Mouse (Mus musculus) frontal cortex, postnatal 25 days (tissue): ENCODE measurements at regions not wholly inside any gene's neighbourhood (a gene's known extent, or its start where the extent isn't known, plus 50 kb on each side); places are given as distances from the start of the nearest gene placed in this dataset.
"Not testable (repeated sequence)": the region's sequence is repeated elsewhere in the genome, so short reads cannot be mapped to it uniquely, and the experiment has no call there.

Source experiments
- DNase-seq, 2 experiments: peaks; one replicate each; pipeline ENCODE4 v3.0.0; 2022; ENCODE audit warnings: low spot score in 2 of 2

DNA sequence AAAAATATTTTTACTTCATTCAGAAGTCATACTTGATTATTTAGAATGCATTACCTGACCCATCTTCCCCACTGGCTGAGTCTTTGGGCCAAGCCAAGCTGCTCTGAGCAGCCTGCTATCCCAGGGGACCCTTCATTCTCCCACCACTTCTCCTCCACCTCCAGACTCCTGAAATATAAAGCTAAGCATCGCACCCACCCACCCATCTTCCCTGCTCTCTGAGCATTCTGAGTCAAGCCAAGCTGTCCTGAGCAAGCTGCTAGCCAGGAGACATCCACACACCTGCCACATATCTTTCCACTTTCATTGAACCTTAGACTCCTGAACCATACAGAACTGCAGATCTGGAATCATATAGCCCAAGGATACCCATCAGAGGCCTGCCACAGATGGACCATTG lies 1456.2 kb upstream of the Adam24 start:
- DNase-seq: peak in 1 of 2 experiments; percentile 15

DNA sequence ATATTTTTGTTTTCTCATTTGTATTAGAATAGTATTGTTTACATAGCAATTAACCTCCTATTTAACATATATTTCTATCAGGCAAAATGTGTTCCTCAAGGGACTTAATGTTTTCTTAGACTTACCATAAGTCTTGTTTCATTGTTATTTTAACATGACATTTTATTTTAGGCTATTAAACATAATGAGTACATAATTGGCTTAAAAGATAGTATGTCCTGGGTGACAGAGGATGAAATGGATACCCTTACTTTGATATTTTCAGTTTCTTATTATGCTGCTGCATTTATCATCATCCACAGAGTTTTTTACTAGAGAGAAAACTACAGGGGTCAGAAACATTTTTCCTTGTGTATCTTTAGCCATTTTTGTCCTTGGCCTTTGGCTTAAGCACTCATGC lies 1447.6 kb upstream of the Adam24 start:
- no peak for DNase-seq

DNA sequence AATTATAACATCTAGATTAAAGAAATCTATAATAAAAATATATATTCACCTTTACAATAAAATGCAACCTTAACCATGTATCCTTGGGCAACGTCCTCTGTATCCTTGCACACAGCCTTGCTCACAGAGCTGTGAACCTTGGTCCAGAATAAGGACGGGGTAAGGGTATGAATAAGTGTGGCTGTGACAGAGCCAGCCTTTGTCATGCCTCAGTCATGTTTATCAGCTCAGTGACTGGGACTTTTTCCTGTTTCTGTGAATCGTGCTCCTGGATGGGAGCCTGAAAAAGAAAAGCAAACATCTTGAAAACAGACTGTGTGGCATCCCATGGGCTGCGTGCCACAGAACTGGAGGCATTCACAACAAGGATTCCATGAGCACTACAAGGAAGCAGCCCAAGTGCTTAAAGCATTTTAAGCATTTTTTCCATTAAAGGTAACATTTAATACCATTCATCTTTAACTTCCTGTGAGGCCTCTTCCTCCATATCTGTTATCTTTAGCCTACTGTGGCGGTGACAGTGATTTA lies 1405.8 kb upstream of the Adam24 start:
- DNase-seq: peak in 1 of 2 experiments; percentile 5

DNA sequence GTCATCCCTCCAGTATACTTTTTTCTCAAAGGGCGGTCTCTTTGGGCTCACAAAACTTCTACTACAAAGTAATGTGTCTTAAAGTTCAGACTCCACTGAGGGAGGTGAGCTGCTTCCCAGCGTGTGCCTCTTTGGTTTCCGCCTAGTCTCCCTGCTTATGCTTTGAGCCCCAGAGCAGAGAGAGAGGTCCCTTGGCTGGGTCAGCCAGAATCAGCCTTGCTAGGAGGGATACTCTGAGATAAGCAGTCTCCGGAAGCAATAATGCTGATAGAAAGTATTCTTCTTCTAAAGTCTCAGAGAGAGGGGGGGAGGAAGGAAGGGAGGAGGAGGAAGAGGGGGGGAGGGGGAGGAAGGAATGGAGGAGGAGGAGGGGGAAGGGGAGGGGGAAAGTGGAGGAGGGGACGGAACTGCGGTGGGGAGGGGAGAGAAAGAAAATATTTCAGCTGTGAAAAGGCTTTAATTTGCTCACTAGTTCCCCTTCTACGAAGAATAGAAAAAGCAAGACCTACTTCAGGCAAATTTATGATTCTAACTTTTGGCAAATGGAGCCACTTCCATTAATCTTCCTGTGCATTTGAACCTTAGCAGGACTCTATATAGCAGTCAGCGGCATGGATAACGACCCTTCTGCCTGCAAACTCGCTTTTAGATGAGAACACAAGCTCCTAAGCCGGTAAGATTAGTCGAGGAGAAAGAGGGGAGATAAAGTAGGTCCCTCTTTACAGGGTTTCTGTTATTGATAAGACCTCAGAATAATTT lies 1377.2 kb upstream of the Adam24 start:
- DNase-seq: no peak

DNA sequence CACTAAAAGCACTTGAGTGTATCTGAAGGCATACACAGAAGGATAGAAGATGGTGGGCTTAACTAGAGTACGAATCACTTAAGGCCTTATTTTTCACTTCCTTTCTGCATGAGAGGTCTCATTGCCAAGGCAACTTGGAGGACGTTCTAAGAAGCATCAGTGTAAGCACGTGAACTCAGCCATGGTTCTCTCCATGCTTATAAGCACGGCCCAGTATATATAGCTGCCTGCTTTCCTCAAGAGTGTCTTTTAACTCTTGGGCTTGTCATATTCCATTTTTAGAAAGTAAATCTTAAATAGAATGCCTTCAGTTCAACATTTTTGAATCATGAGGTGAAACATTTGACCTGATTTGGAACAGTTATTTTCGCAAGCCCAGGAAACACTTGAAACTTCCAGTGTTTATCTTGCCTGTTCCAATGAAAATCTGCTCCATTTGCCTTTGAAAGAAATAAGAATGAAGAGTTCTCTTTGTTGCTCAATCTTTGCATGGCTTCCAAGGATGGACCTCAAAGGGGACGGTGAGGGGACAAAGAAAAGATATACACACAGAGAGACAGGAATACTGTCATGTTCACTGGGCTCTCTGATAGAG lies 1371.0 kb upstream of the Adam24 start:
- DNase-seq: no peak

DNA sequence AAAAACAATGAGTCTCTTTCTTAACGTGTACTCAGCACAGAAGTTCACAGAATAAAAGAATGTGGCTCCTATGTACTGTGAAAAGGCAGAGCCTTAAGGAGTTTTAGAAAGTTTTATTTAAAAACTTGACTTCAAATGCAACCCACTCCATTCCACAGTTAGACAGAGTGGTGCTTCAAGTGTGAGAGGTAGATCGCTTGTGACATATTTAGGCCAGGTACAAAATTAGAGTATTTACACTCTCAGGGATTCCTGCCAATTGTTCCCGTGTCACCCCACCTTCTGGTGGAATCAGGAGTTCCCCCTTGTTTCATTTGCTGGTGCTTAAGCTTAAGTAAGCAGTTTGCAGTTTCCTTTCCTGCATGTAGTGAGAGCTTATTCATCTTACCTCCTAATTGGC lies 1361.0 kb upstream of the Adam24 start:
- DNase-seq: peak in 1 of 2 experiments; percentile 3

DNA sequence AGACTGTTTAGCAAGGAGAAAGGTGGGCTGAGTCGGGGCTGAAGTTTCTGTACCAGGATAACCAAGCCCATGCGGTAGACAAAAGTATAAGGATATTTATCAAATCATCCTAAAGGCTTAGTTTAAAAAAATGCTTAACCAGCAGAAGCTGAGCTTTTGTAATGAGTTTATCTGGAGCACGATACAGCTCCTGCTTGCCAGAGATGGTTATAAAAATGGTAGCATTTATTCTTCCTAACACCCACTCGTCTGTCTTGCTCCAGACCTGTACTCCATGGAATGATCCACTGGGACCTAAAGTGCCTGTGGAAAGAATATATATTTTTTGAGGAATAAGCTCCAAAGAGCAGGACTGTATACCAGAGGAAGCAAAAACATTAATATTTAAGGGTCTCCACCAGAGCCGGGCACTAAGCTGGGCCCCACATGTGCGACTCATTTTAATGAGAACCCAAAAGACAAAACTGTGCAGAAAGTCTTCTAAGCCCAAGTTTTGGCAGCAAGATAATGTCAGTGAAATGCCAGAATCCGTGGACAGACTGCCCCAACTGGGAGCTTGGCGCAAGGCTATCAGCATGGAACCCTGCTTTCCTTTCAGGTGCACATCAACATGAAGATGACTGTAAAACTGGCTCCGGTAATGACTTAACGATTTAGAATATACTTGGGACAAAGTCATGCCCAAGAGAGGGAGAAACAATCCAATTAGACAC lies 1359.2 kb upstream of the Adam24 start:
- no peak for DNase-seq

DNA sequence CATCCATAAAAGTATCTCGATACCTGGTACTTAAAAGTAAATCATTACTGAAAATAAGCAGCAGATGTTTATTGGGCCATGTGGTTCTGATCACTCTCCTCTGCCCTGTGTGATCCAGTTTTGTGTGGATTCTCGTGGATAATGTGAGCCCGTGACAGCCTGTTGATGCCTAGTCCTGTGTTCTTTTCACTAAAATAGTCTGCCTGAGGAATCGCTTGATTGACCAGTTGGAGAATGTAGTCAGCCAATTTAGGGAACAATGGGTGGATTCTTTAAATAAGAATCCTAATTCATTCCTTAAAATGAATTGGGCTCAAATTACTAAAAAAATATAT lies 1358.7 kb upstream of the Adam24 start:
- DNase-seq: no peak

DNA sequence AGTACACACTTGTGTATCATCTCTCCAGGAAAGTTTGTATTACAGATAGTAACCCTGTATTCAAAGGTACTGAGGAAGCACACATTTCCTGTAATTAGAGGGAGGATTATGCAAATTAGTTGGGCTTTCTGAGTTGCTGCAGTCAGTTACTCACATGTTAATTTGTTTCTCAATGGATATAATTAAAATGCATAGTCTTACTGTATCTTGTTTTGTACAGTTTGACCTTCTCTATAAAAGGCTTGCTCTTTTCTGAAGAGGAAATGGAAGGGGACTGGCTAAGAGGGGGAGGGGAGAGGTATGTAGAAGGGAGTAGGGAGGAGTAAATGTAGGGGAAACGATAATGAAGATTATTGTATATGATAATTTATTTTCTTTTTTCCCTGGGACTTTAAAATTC lies 1345.5 kb upstream of the Adam24 start:
- DNase-seq: no peak

DNA sequence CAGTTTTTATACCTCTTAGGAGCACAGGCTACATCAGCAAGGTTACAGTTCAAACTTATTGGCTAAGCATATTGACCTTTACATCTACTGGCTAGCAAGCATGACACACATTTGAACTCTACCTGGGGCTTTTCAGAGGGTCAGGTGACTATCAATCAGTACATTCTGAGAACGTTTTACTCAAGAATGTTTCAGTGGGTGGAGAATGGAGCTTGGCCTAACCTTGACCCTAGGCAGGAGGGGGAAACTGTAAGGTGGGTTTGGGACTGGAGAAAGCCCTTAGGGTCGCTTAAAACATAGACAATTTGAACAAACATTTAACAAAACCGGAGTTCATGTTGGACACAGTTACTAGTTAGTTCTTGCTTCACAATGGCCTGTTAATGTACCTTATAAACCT lies 1330.1 kb upstream of the Adam24 start:
- DNase-seq: no peak

DNA sequence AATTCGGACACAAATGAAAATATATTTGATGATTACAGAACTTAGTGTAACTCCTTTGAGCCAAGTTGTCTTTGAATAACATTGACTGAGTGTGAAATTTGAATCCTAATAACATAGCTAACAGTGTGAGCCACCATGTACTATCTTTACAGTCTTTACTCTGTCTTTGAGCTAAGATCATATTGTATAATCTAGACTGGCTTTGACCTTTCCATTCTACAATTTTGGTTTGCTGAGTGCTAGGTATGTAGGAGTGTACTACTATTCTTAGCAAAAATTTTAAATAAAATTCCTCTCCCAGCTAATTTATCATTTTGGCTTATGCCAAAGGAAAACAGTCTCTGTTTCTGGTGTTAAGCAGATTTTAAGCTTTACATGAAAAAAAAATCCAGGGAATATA lies 1328.4 kb upstream of the Adam24 start:
- no peak for DNase-seq

DNA sequence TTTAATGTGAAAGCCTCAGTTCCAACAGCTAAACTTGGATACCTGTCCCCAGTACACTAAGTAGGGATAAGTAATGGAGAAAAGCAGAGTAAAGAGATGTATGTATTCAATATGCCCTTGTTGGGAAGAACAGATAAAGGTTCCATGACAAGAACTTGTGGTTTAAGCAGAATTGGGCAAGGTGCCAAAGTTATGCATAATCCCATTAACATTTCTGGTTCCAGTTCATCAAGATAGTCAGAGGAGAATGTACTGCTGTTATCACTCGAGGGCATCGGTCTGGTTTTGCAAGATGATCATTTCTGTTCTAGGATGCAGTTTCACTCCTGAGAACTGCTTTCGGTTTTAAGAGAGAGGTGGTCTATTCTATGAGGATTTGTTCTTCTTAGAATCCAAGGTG lies 1325.9 kb upstream of the Adam24 start:
- DNase-seq: no peak

DNA sequence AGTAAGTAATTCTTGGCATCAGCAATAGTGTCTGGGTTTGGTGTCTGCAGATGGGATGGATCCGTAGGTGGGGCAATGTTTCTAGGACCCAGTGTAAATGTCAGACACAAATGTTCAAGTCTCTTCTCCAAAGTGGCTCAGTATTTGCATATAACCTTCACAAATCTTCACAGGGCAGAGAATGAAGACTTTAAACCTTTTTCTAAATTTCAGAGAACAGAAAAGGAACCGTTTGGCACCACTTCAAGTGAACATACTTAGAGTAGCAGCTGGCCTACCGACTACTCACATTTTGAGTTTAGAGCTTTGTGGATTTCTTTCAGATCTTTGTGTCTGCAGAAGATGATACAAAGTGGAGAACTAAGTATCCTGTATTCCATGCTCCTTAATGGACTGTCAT lies 1319.5 kb upstream of the Adam24 start:
- DNase-seq: no peak

DNA sequence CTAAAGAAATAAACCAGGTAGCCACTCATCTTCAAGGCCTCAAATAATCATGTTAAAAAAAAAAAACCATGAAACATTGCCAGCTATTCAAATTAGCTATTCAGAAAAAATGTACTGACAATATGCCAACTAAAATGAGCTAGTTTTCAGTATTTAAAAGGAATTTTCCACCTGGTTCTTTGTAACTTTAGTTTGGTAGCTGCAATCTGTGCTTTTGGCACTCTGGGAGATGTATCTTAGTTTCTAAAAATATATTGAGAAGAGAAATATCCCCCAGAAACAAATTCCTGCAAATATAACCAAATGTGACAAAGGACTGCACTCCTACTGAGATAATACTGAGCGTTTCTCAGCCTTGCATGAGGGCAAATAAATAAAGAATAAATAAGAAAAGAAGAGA lies 1317.8 kb upstream of the Adam24 start:
- no peak for DNase-seq

DNA sequence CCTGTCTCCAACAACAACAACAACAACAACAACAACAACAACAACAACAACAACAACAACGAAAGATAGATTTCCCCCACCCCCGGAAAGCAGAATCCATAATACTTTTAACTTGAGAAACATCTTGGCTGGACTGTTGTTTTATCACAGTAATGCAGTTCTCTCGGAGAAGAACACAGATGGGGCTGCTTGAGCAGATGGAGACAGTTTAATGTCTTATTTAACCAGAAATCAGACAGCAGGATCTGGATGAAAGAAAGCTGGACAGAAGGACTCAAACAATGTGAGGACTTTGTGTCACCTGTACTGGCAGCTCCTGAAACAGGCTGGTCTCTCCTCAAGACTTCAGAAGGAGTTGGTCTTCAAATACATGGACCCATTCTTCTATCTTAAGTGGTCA lies 1317.0 kb upstream of the Adam24 start:
- no peak for DNase-seq

DNA sequence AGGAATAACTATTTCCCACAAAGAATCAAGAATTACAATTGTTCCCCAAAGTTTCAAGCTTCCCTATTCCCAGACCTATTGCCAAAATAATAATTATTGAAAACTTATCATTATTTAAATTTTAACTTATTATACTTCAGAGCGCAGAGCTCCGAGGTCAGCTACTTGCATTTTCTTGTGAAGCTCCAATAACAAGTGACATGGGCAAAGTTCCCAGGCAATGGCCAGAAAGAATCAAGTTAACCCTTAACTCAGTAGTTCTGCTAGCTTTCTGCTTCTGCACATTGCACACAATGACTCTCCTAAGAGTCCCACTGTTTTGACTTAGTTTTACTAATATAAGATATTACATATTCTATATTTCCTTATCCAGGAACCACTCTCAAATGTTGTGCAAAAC lies 1308.5 kb upstream of the Adam24 start:
- not testable (repeated sequence) for DNase-seq
